Mouse (Mus musculus) activated CD4-positive, CD25-positive, alpha-beta regulatory T cell, adult 4 months (primary cell): ENCODE measurements around the gene Sgsm3. TPM values are rescaled to one million over a fixed set of nuclear protein-coding genes. Genes with fewer than 3 reads are reported as not detected.
A peak's percentile ranks its signal among the peaks of the same experiment; 100 is the strongest.

Source experiments
- ATAC-seq: one replicate; pipeline ENCODE4 v1.8.0; 2017
- polyA plus RNA-seq, 2 experiments: library from polyadenylated mRNA; unstranded; fragments of 100-300 nt; shearing (Covaris generic); gene quantifications; one replicate each; pipeline ENCODE4 v1.2.1; 2017

Gene Sgsm3
- polyA plus RNA-seq, 2 experiments from 2014 or later = 1.5 to 6.3 TPM

GRCm38 (mm10) chr15:81027378-81028173, 50.0 kb downstream of the Sgsm3 start:
- peak; percentile 75 for ATAC-seq

GRCm38 (mm10) chr15:81030891-81031425, 53.4 kb downstream of the Sgsm3 start:
- ATAC-seq = no peak

- no peak for ATAC-seq
Observed at GRCm38 (mm10) chr15:81031611-81032010, 54.0 kb downstream of the Sgsm3 start.

- peak; percentile 56 for ATAC-seq
Observed at GRCm38 (mm10) chr15:81032941-81033629, 55.5 kb downstream of the Sgsm3 start.

GRCm38 (mm10) chr15:81034119-81034518, 56.6 kb downstream of the Sgsm3 start:
- no peak for ATAC-seq

- peak; percentile 46 for ATAC-seq
Observed at GRCm38 (mm10) chr15:81035417-81036162, 58.0 kb downstream of the Sgsm3 start.

GRCm38 (mm10) chr15:81038419-81038818, 60.9 kb downstream of the Sgsm3 start:
- no peak for ATAC-seq

GRCm38 (mm10) chr15:81041767-81042166, 64.2 kb downstream of the Sgsm3 start:
- ATAC-seq = no peak

GRCm38 (mm10) chr15:81042276-81042931, 64.8 kb downstream of the Sgsm3 start:
- ATAC-seq = no peak

- peak; percentile 76 for ATAC-seq
Observed at GRCm38 (mm10) chr15:81044446-81044845, 66.9 kb downstream of the Sgsm3 start.

- ATAC-seq = peak; percentile 61
Observed at GRCm38 (mm10) chr15:81045336-81045735, 67.8 kb downstream of the Sgsm3 start.

GRCm38 (mm10) chr15:81046061-81046460, 68.5 kb downstream of the Sgsm3 start:
- no peak for ATAC-seq

GRCm38 (mm10) chr15:81047497-81047896, 69.9 kb downstream of the Sgsm3 start:
- no peak for ATAC-seq

GRCm38 (mm10) chr15:81049401-81050053, 72.0 kb downstream of the Sgsm3 start:
- no peak for ATAC-seq

- ATAC-seq = no peak
Observed at GRCm38 (mm10) chr15:81050488-81050887, 72.9 kb downstream of the Sgsm3 start.

- no peak for ATAC-seq
Observed at GRCm38 (mm10) chr15:81052491-81052890, 74.9 kb downstream of the Sgsm3 start.

- ATAC-seq = no peak
Observed at GRCm38 (mm10) chr15:81055488-81055887, 77.9 kb downstream of the Sgsm3 start.

GRCm38 (mm10) chr15:81057736-81058135, 80.2 kb downstream of the Sgsm3 start:
- no peak for ATAC-seq

- no peak for ATAC-seq
Observed at GRCm38 (mm10) chr15:81060975-81061374, 83.4 kb downstream of the Sgsm3 start.
